Mouse (Mus musculus): Measurements from ENCODE around the gene Klhl2. TPM values are rescaled to one million over a fixed set of nuclear protein-coding genes. Genes with fewer than 3 reads are reported as not detected.

Gene Klhl2
- polyA plus RNA-seq, 1 experiment from 2014 or later, result 16.1 TPM

GRCm38 (mm10) chr8:64733271-64733943, 116.4 kb downstream of the Klhl2 start, which contains the start of gene Msmo1:
Msmo1 (minus strand) TSS chr8:64733792.
- Histone ChIP-seq H3K9ac (peak within 1 kb of the TSS; percentile 72), H3K36me3 (peaks cover 12% of the 10 kb centered on the region), H3K4me3 (peak within 1 kb of the TSS; percentile 72), H3K9me3 (replicated peaks) (no peaks in the 10 kb centered on the region), H3K27ac (ENCODE audit: poor library complexity, severe bottlenecking) (no peak within 1 kb of the TSS; the same call in 1 of the 2 replicates), H3K4me2 (peak within 1 kb of the TSS; percentile 89), H3K4me1 (replicated peaks) (peaks cover 19% of the 10 kb centered on the region), H3K27me3 (replicated peaks) (no peaks in the 10 kb centered on the region)
- ATAC-seq (ENCODE audit: insufficient number of reproducible peaks, low FRiP score), result peak; percentile 100
- 0% methylated on average over 60 of the region's 60 CpGs for WGBS

GRCm38 (mm10) chr8:64732596-64732995, 117.2 kb downstream of the Klhl2 start:
- H3K27ac ChIP-seq (ENCODE audit: poor library complexity, severe bottlenecking), result no peak overlapping the region
- no peak for ATAC-seq (ENCODE audit: insufficient number of reproducible peaks, low FRiP score)
- 15% methylated on average over 9 of the region's 9 CpGs for WGBS

GRCm38 (mm10) chr8:64728156-64728555, 121.7 kb downstream of the Klhl2 start:
- 93% methylated on average over 7 of the region's 7 CpGs for WGBS
- Histone ChIP-seq H3K4me2 (no peak overlapping the region), H3K9ac (no peak overlapping the region), H3K36me3 (peaks cover 41% of the 10 kb centered on the region), H3K4me1 (replicated peaks) (peaks cover 12% of the 10 kb centered on the region), H3K27me3 (replicated peaks) (no peaks in the 10 kb centered on the region), H3K27ac (ENCODE audit: poor library complexity, severe bottlenecking) (no peak overlapping the region), H3K9me3 (replicated peaks) (no peaks in the 10 kb centered on the region), H3K4me3 (no peak overlapping the region)
- no peak for ATAC-seq (ENCODE audit: insufficient number of reproducible peaks, low FRiP score)

More at GRCm38 (mm10) chr8:64732596-64732995, 117.2 kb downstream of the Klhl2 start:
- Histone ChIP-seq H3K4me3 (peak overlapping the region; percentile 72), H3K4me1 (replicated peaks) (peaks cover 19% of the 10 kb centered on the region), H3K4me2 (peak overlapping the region; percentile 89), H3K36me3 (peaks cover 12% of the 10 kb centered on the region), H3K27me3 (replicated peaks) (no peaks in the 10 kb centered on the region), H3K9me3 (replicated peaks) (no peaks in the 10 kb centered on the region), H3K9ac (peak overlapping the region; percentile 72)

GRCm38 (mm10) chr8:64726190-64726695, 123.6 kb downstream of the Klhl2 start:
- no peak for ATAC-seq (ENCODE audit: insufficient number of reproducible peaks, low FRiP score)
- Histone ChIP-seq H3K9me3 (replicated peaks) (no peaks in the 10 kb centered on the region), H3K9ac (no peak overlapping the region), H3K36me3 (peaks cover 54% of the 10 kb centered on the region), H3K4me3 (no peak overlapping the region), H3K4me2 (no peak overlapping the region), H3K27ac (ENCODE audit: poor library complexity, severe bottlenecking) (no peak overlapping the region), H3K4me1 (replicated peaks) (0 out of 2 replicates have a peak, but pooled peaks cover 3% of the 10 kb centered on the region), H3K27me3 (replicated peaks) (no peaks in the 10 kb centered on the region)
- 78% methylated on average over 4 of the region's 4 CpGs for WGBS

GRCm38 (mm10) chr8:64723206-64723605, 126.6 kb downstream of the Klhl2 start:
- Histone ChIP-seq H3K36me3 (peaks cover 69% of the 10 kb centered on the region), H3K27ac (ENCODE audit: poor library complexity, severe bottlenecking) (no peak overlapping the region), H3K9ac (no peak overlapping the region), H3K9me3 (replicated peaks) (no peaks in the 10 kb centered on the region), H3K4me2 (no peak overlapping the region), H3K4me3 (no peak overlapping the region), H3K4me1 (replicated peaks) (no peaks in the 10 kb centered on the region), H3K27me3 (replicated peaks) (no peaks in the 10 kb centered on the region)
- ATAC-seq (ENCODE audit: insufficient number of reproducible peaks, low FRiP score), result no peak
- 79% methylated on average over 2 of the region's 2 CpGs for WGBS

- no peaks in the 10 kb centered on the region for H3K4me1 ChIP-seq (replicated peaks)
- ATAC-seq (ENCODE audit: insufficient number of reproducible peaks, low FRiP score), result no peak
- no peak overlapping the region for H3K9ac ChIP-seq
- H3K4me3 ChIP-seq, result no peak overlapping the region
- no peak overlapping the region for H3K4me2 ChIP-seq
- no peak overlapping the region for H3K27ac ChIP-seq (ENCODE audit: poor library complexity, severe bottlenecking)
- 84% methylated on average over 7 of the region's 7 CpGs for WGBS
- H3K27me3 ChIP-seq (replicated peaks), result no peaks in the 10 kb centered on the region
- 0 out of 2 replicates have a peak, but pooled peaks cover 3% of the 10 kb centered on the region for H3K9me3 ChIP-seq (replicated peaks)
- H3K36me3 ChIP-seq, result peaks cover 61% of the 10 kb centered on the region
These were observed 131.9 kb downstream of the Klhl2 start for GRCm38 (mm10) chr8:64717868-64718267.

- 0 out of 2 replicates have a peak, but pooled peaks cover 3% of the 10 kb centered on the region for H3K9me3 ChIP-seq (replicated peaks)
- peaks cover 15% of the 10 kb centered on the region for H3K36me3 ChIP-seq
- H3K4me2 ChIP-seq, result no peak overlapping the region
- H3K27me3 ChIP-seq (replicated peaks), result no peaks in the 10 kb centered on the region
- H3K4me3 ChIP-seq, result no peak overlapping the region
- H3K4me1 ChIP-seq (replicated peaks), result 0 out of 2 replicates have a peak, but pooled peaks cover 6% of the 10 kb centered on the region
- 79% methylated on average over 7 of the region's 7 CpGs for WGBS
- H3K9ac ChIP-seq, result no peak overlapping the region
- H3K27ac ChIP-seq (ENCODE audit: poor library complexity, severe bottlenecking), result no peak overlapping the region
- ATAC-seq (ENCODE audit: insufficient number of reproducible peaks, low FRiP score), result no peak
These were observed 137.3 kb downstream of the Klhl2 start for GRCm38 (mm10) chr8:64712499-64712898.

- Histone ChIP-seq H3K27me3 (replicated peaks) (no peaks in the 10 kb centered on the region), H3K9ac (no peak overlapping the region), H3K36me3 (peaks cover 7% of the 10 kb centered on the region), H3K27ac (ENCODE audit: poor library complexity, severe bottlenecking) (no peak overlapping the region), H3K4me3 (no peak overlapping the region), H3K4me2 (no peak overlapping the region), H3K9me3 (replicated peaks) (0 out of 2 replicates have a peak, but pooled peaks cover 3% of the 10 kb centered on the region), H3K4me1 (replicated peaks) (0 out of 2 replicates have a peak, but pooled peaks cover 6% of the 10 kb centered on the region)
- 29% methylated on average over 1 of the region's 1 CpGs for WGBS
- no peak for ATAC-seq (ENCODE audit: insufficient number of reproducible peaks, low FRiP score)
These were observed 138.3 kb downstream of the Klhl2 start for GRCm38 (mm10) chr8:64711544-64711943.

- Histone ChIP-seq H3K4me2 (no peak overlapping the region), H3K4me1 (replicated peaks) (0 out of 2 replicates have a peak, but pooled peaks cover 6% of the 10 kb centered on the region), H3K9me3 (replicated peaks) (no peaks in the 10 kb centered on the region), H3K36me3 (no peaks in the 10 kb centered on the region), H3K4me3 (no peak overlapping the region), H3K27me3 (replicated peaks) (no peaks in the 10 kb centered on the region), H3K9ac (no peak overlapping the region), H3K27ac (ENCODE audit: poor library complexity, severe bottlenecking) (no peak overlapping the region)
- no peak for ATAC-seq (ENCODE audit: insufficient number of reproducible peaks, low FRiP score)
These were observed 142.3 kb downstream of the Klhl2 start for GRCm38 (mm10) chr8:64707481-64707880.

- no peaks in the 10 kb centered on the region for H3K4me1 ChIP-seq (replicated peaks)
- WGBS, result 60% methylated on average over 1 of the region's 1 CpGs
- no peaks in the 10 kb centered on the region for H3K9me3 ChIP-seq (replicated peaks)
- H3K9ac ChIP-seq, result no peak overlapping the region
- H3K27ac ChIP-seq (ENCODE audit: poor library complexity, severe bottlenecking), result no peak overlapping the region
- no peak for ATAC-seq (ENCODE audit: insufficient number of reproducible peaks, low FRiP score)
- H3K36me3 ChIP-seq, result no peaks in the 10 kb centered on the region
- no peaks in the 10 kb centered on the region for H3K27me3 ChIP-seq (replicated peaks)
- no peak overlapping the region for H3K4me2 ChIP-seq
- no peak overlapping the region for H3K4me3 ChIP-seq
These were observed 146.6 kb downstream of the Klhl2 start for GRCm38 (mm10) chr8:64703191-64703590.

- H3K36me3 ChIP-seq, result no peaks in the 10 kb centered on the region
- WGBS, result under 1% methylated on average over 54 of the region's 54 CpGs
- peak within 1 kb of the TSS; percentile 79 for H3K4me2 ChIP-seq
- H3K9ac ChIP-seq, result peak within 1 kb of the TSS; percentile 90
- no peaks in the 10 kb centered on the region for H3K9me3 ChIP-seq (replicated peaks)
- no peaks in the 10 kb centered on the region for H3K27me3 ChIP-seq (replicated peaks)
- peak within 1 kb of the TSS; percentile 88 for H3K27ac ChIP-seq (ENCODE audit: poor library complexity, severe bottlenecking)
- peaks cover 23% of the 10 kb centered on the region for H3K4me1 ChIP-seq (replicated peaks)
- peak; percentile 96 for ATAC-seq (ENCODE audit: insufficient number of reproducible peaks, low FRiP score)
- H3K4me3 ChIP-seq, result peak within 1 kb of the TSS; percentile 71
These were observed 157.1 kb downstream of the Klhl2 start, which contains the start of gene Cpe for GRCm38 (mm10) chr8:64692651-64693201. Cpe (minus strand) TSS chr8:64693054.

Data from heart, embryonic 12.5 days (tissue).